Mouse (Mus musculus) hematopoietic stem cell, adult 5-6 weeks (primary cell): ENCODE measurements around the gene Pou3f1. TPM values are rescaled to one million over a fixed set of nuclear protein-coding genes. Genes with fewer than 3 reads are reported as not detected.
A peak's percentile ranks its signal among the peaks of the same experiment; 100 is the strongest.

Experiments
- ATAC-seq, 2 experiments: fragments of 125-278 bp in 1 of 2; replicated peaks in 1 of 2; 2 replicates each; pipeline ENCODE4 v1.8.0; 2016 to 2017; ENCODE audit warnings: inconsistent platforms in 2 of 2, mild to moderate bottlenecking in 2 of 2, moderate number of reproducible peaks in 2 of 2, low read depth in 1 of 2, moderate TSS enrichment in 1 of 2; ENCODE audit not compliant: low FRiP score in 2 of 2, poor library complexity in 2 of 2, severe bottlenecking in 2 of 2, insufficient read depth in 1 of 2, low TSS enrichment in 1 of 2
- total RNA-seq: library from RNA; stranded (forward); fragments of 172-1452, 232-1000 nt; gene quantifications from 2 replicates; pipeline ENCODE4 v1.2.3, GENCODE M21; 2017

Pou3f1 gene
- total RNA-seq, 1 experiment from 2014 or later = not detected

DNA sequence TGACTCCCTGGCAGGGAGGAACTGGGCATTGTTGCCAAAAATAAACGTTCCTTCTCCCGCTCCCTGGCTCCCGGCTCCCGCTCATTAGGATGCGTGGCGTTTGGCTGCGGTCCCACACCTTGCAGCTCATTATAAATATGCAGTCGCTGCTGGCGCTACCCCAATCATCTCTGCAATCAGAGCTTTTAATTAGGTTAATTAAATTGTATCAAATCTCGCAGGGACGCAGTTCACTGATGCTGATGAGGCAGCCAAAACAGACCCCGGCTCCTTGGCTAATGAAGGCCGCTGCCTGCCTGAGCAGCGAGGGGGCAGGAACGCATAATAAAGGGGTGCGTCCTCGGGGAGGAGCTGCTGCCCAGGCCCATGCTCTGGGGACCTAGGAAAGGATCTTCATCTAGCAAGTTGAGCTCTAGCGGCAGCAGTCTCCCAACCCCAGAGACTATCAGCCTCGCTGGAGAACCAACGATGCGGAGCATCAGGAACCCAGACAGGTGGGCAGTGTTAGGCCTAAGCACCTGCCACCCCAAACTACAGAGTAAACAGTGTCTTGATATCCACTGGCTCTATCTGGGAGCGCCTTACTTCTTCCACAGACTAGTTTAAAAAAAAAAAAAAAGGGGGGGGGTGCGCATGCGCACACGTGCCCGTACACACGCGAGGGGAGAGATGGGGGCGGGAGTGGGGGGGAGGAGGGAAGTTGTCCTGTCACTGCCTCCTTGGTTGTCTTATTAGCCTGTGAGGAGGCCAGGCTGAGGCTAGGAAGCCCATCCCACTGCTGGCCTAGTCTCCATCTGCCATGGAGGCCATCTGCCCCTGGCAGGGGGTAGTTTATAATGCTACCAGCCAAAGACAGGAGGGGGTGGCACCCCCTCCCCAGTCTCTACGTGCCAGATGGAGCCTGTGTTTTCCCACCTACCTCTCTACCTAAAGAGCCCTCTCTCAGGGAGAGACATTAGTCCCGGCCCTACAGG lies 16.0 kb downstream of the Pou3f1 start:
- ATAC-seq = no peak

GRCm38 (mm10) chr4:124674334-124675032 lies 17.9 kb downstream of the Pou3f1 start:
- ATAC-seq = no peak

DNA sequence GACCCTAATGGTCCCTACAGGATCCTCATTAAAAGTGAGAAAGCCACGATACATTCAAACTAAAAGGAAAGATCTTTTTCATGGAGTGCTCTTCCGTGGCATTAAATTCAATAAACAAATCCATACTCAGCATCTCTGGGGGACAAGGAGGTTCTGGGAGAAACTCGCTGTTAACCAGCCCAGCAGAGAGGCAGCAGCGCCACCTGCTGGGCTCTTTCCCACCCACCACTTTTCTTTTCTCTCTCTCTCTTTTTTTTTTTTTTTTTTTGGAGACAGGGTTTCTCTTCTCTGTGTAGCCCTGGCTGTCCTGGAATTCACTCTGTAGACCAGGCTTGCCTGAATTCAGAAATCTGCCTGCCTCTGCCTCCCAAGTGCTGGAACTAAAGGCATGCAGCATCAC lies 18.4 kb downstream of the Pou3f1 start:
- ATAC-seq = no peak; a peak in 1 of 4 replicates

DNA sequence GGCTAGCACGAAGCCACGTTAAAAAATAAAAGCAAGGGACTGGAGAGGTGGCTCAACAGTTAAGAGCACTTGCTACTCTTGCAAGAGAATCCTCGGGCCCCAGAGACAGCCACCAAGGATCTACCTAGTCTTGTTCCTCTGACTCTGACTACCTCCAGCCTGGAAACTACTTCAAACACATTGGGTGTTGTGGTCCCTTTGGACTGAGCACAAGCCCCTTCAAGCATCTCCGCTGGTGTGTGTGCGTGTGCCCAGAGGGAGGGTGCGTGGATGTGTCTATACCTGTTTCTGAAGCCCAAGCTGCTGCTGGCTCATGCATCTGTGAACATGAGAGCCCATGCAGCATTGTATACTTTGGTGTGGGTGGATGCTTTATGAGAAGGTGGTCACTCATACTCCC lies 19.4 kb downstream of the Pou3f1 start:
- ATAC-seq = no peak

- ATAC-seq = peak in 1 of 2 experiments; percentile 29; a peak in 1 of 4 replicates
These were observed 25.7 kb downstream of the Pou3f1 start for GRCm38 (mm10) chr4:124682270-124682669.

GRCm38 (mm10) chr4:124683474-124683873 lies 26.9 kb downstream of the Pou3f1 start:
- ATAC-seq = no peak

- no peak for ATAC-seq
These were observed 28.4 kb downstream of the Pou3f1 start for GRCm38 (mm10) chr4:124685004-124685403.

- no peak for ATAC-seq
These were observed 28.8 kb downstream of the Pou3f1 start for GRCm38 (mm10) chr4:124685453-124685852.

DNA sequence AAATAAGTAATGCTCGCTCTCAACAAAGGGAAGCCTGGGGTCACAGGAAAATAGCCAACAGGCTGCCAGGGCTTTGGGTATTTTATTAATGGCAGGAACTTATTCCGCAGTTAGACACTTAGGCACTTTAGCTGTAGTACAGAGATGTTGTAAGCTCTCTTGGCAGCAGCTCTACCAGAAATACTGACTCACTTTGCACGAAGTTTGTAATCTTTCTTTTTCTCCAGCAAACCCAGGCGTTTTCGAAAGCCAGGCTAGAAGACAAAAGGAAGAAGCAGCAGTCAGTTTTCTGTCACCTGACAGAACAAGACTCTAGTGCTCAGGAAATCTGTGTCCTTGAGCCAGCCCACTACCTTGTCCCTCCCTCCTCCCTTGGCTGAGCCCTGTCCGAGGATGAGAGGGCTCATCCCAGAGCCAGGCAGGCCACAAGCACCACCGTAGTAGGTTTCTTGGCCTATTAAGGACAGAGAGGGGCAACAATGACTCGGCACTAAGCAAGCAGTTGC lies 29.3 kb downstream of the Pou3f1 start:
- no peak for ATAC-seq

- no peak for ATAC-seq
These were observed 34.8 kb downstream of the Pou3f1 start for GRCm38 (mm10) chr4:124691455-124691854.

- no peak for ATAC-seq
These were observed 35.8 kb downstream of the Pou3f1 start for GRCm38 (mm10) chr4:124692416-124692861.

- ATAC-seq = peak; percentile 93 to 96
These were observed 36.7 kb downstream of the Pou3f1 start, which contains the start of gene Utp11 for GRCm38 (mm10) chr4:124693135-124693894. TSS of gene Utp11 (minus strand) at chr4:124693600.

GRCm38 (mm10) chr4:124694572-124694971 lies 38.0 kb downstream of the Pou3f1 start:
- no peak for ATAC-seq

GRCm38 (mm10) chr4:124695786-124696516 lies 39.3 kb downstream of the Pou3f1 start:
- peak; percentile 46 to 54 for ATAC-seq

DNA sequence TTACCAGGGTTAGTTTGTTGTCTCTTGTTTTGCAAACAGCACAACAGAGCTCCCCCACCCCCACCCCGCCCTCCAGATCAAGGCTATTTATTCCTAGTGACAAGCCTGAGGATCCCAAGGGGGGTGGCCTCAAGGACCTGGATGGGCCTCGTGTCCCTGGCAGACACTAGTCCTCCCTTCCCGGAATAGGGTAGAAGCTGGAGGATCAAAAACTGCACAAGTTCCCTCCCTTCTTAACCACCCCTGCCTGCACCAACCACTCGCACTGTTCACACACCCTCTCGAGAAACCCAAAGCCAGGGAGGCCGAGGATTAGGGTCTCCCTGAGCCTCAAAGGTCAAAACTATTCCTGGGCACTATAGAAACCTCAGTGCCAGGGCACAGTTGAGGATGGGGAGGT lies 43.2 kb downstream of the Pou3f1 start:
- ATAC-seq = no peak

GRCm38 (mm10) chr4:124700248-124700971 lies 43.8 kb downstream of the Pou3f1 start, which contains the start of gene Fhl3:
TSS of gene Fhl3 (plus strand) at chr4:124700701.
- ATAC-seq = peak; percentile 13 to 36; a peak in 2 of 4 replicates
